Comparison of ENCODE assay signal across 21 mouse cellular contexts in genomic region chr10:96626120-96626750, GRCm38 (mm10). TPM values are rescaled to one million over a fixed set of nuclear protein-coding genes. Genes with fewer than 3 reads are reported as not detected.
DNase-seq lines count a peak whose midpoint lies in the region; ATAC-seq and TF ChIP-seq lines count a peak whose summit lies in the region.
"Had no signal": no experiment of that assay in that cellular context is flagged by ENCODE, and none has a peak within 500 bp of the region (broad histone marks: within the 10 kb centered on the region; RNA-seq: fewer than 3 reads in every experiment).

No protein-coding gene starts in this region.

- no peak for TF ChIP-seq EP300 in lung, postnatal 0 days (IDR thresholded peaks at IDR 0.05)

- DNase-seq in hindbrain, embryonic 11.5 days (ENCODE audit: low spot score) = no peak
- no peak for DNase-seq in midbrain, embryonic 10.5 days (ENCODE audit: low spot score)
- DNase-seq in splenic B cell, adult 2 months (ENCODE audit: low read depth, low spot score) = peak; percentile 44
- no peak for DNase-seq in lung, postnatal 0 days (ENCODE audit: low spot score)
- DNase-seq: adrenal gland, postnatal 36 days; gastrocnemius, postnatal 10 days; heart, adult 11 months; layer of hippocampus, adult 9-11 months; left cerebral cortex, postnatal 4 days; right cerebral cortex, postnatal 25 days; spleen, adult 18-20 months; thymus, postnatal 14 days had no signal

- peaks cover 83% of the 10 kb centered on the region for H3K4me1 ChIP-seq in hindbrain, embryonic 13.5 days (replicated peaks)
- no peaks in the 10 kb centered on the region; the same call in 1 of the 2 replicates for H3K4me1 ChIP-seq in hindbrain, embryonic 11.5 days (replicated peaks; ENCODE audit: control insufficient read depth, insufficient read depth, low read length)
- H3K4me1 ChIP-seq in midbrain, embryonic 13.5 days (replicated peaks) = peaks cover 63% of the 10 kb centered on the region
- H3K4me1 ChIP-seq in midbrain, embryonic 10.5 days = peaks cover 44% of the 10 kb centered on the region
- peaks cover 47% of the 10 kb centered on the region for H3K4me1 ChIP-seq in midbrain, embryonic 16.5 days (ENCODE audit: control insufficient read depth, insufficient read depth, low read length)
- peaks cover 38% of the 10 kb centered on the region for H3K4me1 ChIP-seq in kidney, embryonic 16.5 days (ENCODE audit: insufficient read depth, low read length)
- H3K4me1 ChIP-seq in lung, postnatal 0 days (ENCODE audit: insufficient read depth, low read depth, low read length) = peaks cover 9% of the 10 kb centered on the region; the same call in 1 of the 2 replicates

- 95% methylated on average over 10 of the region's 10 CpGs for WGBS in hindbrain, embryonic 13.5 days
- WGBS in hindbrain, embryonic 11.5 days = 92% methylated on average over 10 of the region's 10 CpGs
- WGBS in midbrain, embryonic 13.5 days = 94% methylated on average over 10 of the region's 10 CpGs
- WGBS in midbrain, embryonic 10.5 days = 95% methylated on average over 10 of the region's 10 CpGs
- 93% methylated on average over 10 of the region's 10 CpGs for WGBS in midbrain, embryonic 16.5 days
- WGBS in kidney, embryonic 16.5 days = 91% methylated on average over 10 of the region's 10 CpGs
- 87% methylated on average over 10 of the region's 10 CpGs for WGBS in lung, postnatal 0 days

- no peak for TF ChIP-seq CTCF in lung, postnatal 0 days (IDR thresholded peaks at IDR 0.05)

- H3K4me3 ChIP-seq in hindbrain, embryonic 13.5 days = no peak overlapping the region
- H3K4me3 ChIP-seq in hindbrain, embryonic 11.5 days (ENCODE audit: low read depth, low read length) = no peak overlapping the region
- no peak overlapping the region for H3K4me3 ChIP-seq in midbrain, embryonic 13.5 days (replicated peaks)
- H3K4me3 ChIP-seq in midbrain, embryonic 10.5 days = no peak overlapping the region
- H3K4me3 ChIP-seq in midbrain, embryonic 16.5 days (ENCODE audit: low read depth, low read length) = no peak overlapping the region
- H3K4me3 ChIP-seq in kidney, embryonic 16.5 days (ENCODE audit: low read length) = no peak overlapping the region
- no peak overlapping the region for H3K4me3 ChIP-seq in lung, postnatal 0 days (ENCODE audit: low read depth, low read length)
- H3K4me3 ChIP-seq: embryonic facial prominence, embryonic 12.5 days; forebrain, embryonic 13.5 days; kidney, embryonic 15.5 days had no signal

- H3K27me3 ChIP-seq in hindbrain, embryonic 13.5 days = no peaks in the 10 kb centered on the region
- no peaks in the 10 kb centered on the region for H3K27me3 ChIP-seq in hindbrain, embryonic 11.5 days (ENCODE audit: control insufficient read depth, insufficient read depth, low read length)
- no peaks in the 10 kb centered on the region for H3K27me3 ChIP-seq in midbrain, embryonic 13.5 days
- H3K27me3 ChIP-seq in midbrain, embryonic 10.5 days (ENCODE audit: low read depth, poor library complexity, severe bottlenecking) = no peaks in the 10 kb centered on the region
- no peaks in the 10 kb centered on the region for H3K27me3 ChIP-seq in midbrain, embryonic 16.5 days (ENCODE audit: control insufficient read depth, insufficient read depth, low read depth, low read length)
- H3K27me3 ChIP-seq in splenic B cell, adult 2 months (ENCODE audit: control insufficient read depth, insufficient read depth, low read length, poor library complexity, severe bottlenecking) = no peaks in the 10 kb centered on the region
- no peaks in the 10 kb centered on the region for H3K27me3 ChIP-seq in kidney, embryonic 16.5 days (ENCODE audit: insufficient read depth, low read length)
- no peaks in the 10 kb centered on the region for H3K27me3 ChIP-seq in lung, postnatal 0 days (replicated peaks; ENCODE audit: insufficient read depth, low read length)
- H3K27me3 ChIP-seq: embryonic facial prominence, embryonic 12.5 days; forebrain, embryonic 13.5 days; kidney, embryonic 15.5 days had no signal

- H3K27ac ChIP-seq in hindbrain, embryonic 13.5 days = 0 out of 2 replicates have a peak overlapping the region, but pooled peaks have one; percentile 8
- H3K27ac ChIP-seq in hindbrain, embryonic 11.5 days (ENCODE audit: low read depth, low read length) = no peak overlapping the region
- no peak overlapping the region for H3K27ac ChIP-seq in midbrain, embryonic 13.5 days
- H3K27ac ChIP-seq in midbrain, embryonic 10.5 days (replicated peaks) = no peak overlapping the region
- no peak overlapping the region for H3K27ac ChIP-seq in midbrain, embryonic 16.5 days (ENCODE audit: low read length)
- H3K27ac ChIP-seq in kidney, embryonic 16.5 days (ENCODE audit: low read length) = no peak overlapping the region
- no peak overlapping the region for H3K27ac ChIP-seq in lung, postnatal 0 days (ENCODE audit: low read length)
- H3K27ac ChIP-seq: embryonic facial prominence, embryonic 12.5 days; forebrain, embryonic 13.5 days; kidney, embryonic 15.5 days; macrophage had no signal

- peaks cover 27% of the 10 kb centered on the region for H3K36me3 ChIP-seq in hindbrain, embryonic 13.5 days
- no peaks in the 10 kb centered on the region for H3K36me3 ChIP-seq in hindbrain, embryonic 11.5 days (ENCODE audit: control insufficient read depth, insufficient read depth, low read length)
- peaks cover 41% of the 10 kb centered on the region for H3K36me3 ChIP-seq in midbrain, embryonic 13.5 days
- peaks cover 92% of the 10 kb centered on the region for H3K36me3 ChIP-seq in midbrain, embryonic 10.5 days
- H3K36me3 ChIP-seq in midbrain, embryonic 16.5 days (ENCODE audit: control insufficient read depth, insufficient read depth, low read length) = peaks cover 2% of the 10 kb centered on the region; the same call in 1 of the 2 replicates
- H3K36me3 ChIP-seq in splenic B cell, adult 2 months (ENCODE audit: control insufficient read depth, insufficient read depth, low read length, poor library complexity, severe bottlenecking) = peaks cover 17% of the 10 kb centered on the region
- H3K36me3 ChIP-seq in kidney, embryonic 16.5 days (ENCODE audit: insufficient read depth, low read length) = peaks cover 19% of the 10 kb centered on the region; the same call in 1 of the 2 replicates
- H3K36me3 ChIP-seq in lung, postnatal 0 days (ENCODE audit: insufficient read depth, low read length) = no peaks in the 10 kb centered on the region

- H3K9ac ChIP-seq in hindbrain, embryonic 13.5 days = no peak overlapping the region
- H3K9ac ChIP-seq in hindbrain, embryonic 11.5 days (ENCODE audit: low read depth, low read length) = no peak overlapping the region
- H3K9ac ChIP-seq in midbrain, embryonic 13.5 days (replicated peaks) = no peak overlapping the region
- H3K9ac ChIP-seq in midbrain, embryonic 16.5 days (ENCODE audit: low read depth, low read length) = no peak overlapping the region
- no peak overlapping the region for H3K9ac ChIP-seq in kidney, embryonic 16.5 days (replicated peaks; ENCODE audit: low read length)
- H3K9ac ChIP-seq in lung, postnatal 0 days (replicated peaks; ENCODE audit: low read depth) = no peak overlapping the region
- H3K9ac ChIP-seq: embryonic facial prominence, embryonic 12.5 days; forebrain, embryonic 13.5 days; kidney, embryonic 15.5 days had no signal

- peak overlapping the region; percentile 33; the same call in 1 of the 2 replicates for H3K4me2 ChIP-seq in hindbrain, embryonic 13.5 days
- no peak overlapping the region for H3K4me2 ChIP-seq in hindbrain, embryonic 11.5 days (replicated peaks; ENCODE audit: low read depth, low read length)
- peak overlapping the region; percentile 6 for H3K4me2 ChIP-seq in midbrain, embryonic 13.5 days (replicated peaks)
- H3K4me2 ChIP-seq in midbrain, embryonic 16.5 days (ENCODE audit: low read length) = peak overlapping the region; percentile 17; the same call in 1 of the 2 replicates
- no peak overlapping the region for H3K4me2 ChIP-seq in kidney, embryonic 16.5 days (replicated peaks; ENCODE audit: low read depth, low read length)
- H3K4me2 ChIP-seq in lung, postnatal 0 days (replicated peaks; ENCODE audit: low read depth, low read length) = no peak overlapping the region
- H3K4me2 ChIP-seq: embryonic facial prominence, embryonic 12.5 days; kidney, embryonic 15.5 days had no signal

- H3K9me3 ChIP-seq in hindbrain, embryonic 13.5 days = no peaks in the 10 kb centered on the region
- no peaks in the 10 kb centered on the region for H3K9me3 ChIP-seq in hindbrain, embryonic 11.5 days (ENCODE audit: control insufficient read depth, low read length)
- H3K9me3 ChIP-seq in midbrain, embryonic 13.5 days = no peaks in the 10 kb centered on the region
- H3K9me3 ChIP-seq in midbrain, embryonic 10.5 days (replicated peaks) = no peaks in the 10 kb centered on the region
- no peaks in the 10 kb centered on the region for H3K9me3 ChIP-seq in midbrain, embryonic 16.5 days (replicated peaks; ENCODE audit: control insufficient read depth, low read length, poor library complexity, severe bottlenecking)
- H3K9me3 ChIP-seq in kidney, embryonic 16.5 days (ENCODE audit: low read length) = no peaks in the 10 kb centered on the region
- no peaks in the 10 kb centered on the region for H3K9me3 ChIP-seq in lung, postnatal 0 days (ENCODE audit: low read length)
- H3K9me3 ChIP-seq: embryonic facial prominence, embryonic 12.5 days; forebrain, embryonic 13.5 days; kidney, embryonic 15.5 days had no signal

- no peak for ATAC-seq in hindbrain, embryonic 13.5 days (ENCODE audit: low FRiP score)
- no peak for ATAC-seq in hindbrain, embryonic 11.5 days (ENCODE audit: low FRiP score)
- no peak for ATAC-seq in midbrain, embryonic 13.5 days
- no peak for ATAC-seq in midbrain, embryonic 16.5 days
- ATAC-seq in kidney, embryonic 16.5 days (ENCODE audit: low FRiP score, low TSS enrichment) = no peak
- no peak for ATAC-seq in lung, postnatal 0 days
- ATAC-seq: forebrain, embryonic 13.5 days; intestine, postnatal 0 days had no signal

RNA-seq across cellular contexts. Expression of gene Btg1, which starts 9.4 kb away (rescaled TPM):
- polyA plus RNA-seq in hindbrain, embryonic 13.5 days (2015; fragmentation: Nextera tagmentation; extraction: Ambion mirVana) = 51.8 and 52.7 TPM in 2 replicates
- polyA plus RNA-seq in hindbrain, embryonic 11.5 days (2014; fragmentation: Nextera tagmentation; extraction: Ambion mirVana) = 57.2 and 57.6 TPM in 2 replicates
- polyA plus RNA-seq in midbrain, embryonic 13.5 days (2015; fragmentation: Nextera tagmentation; extraction: Ambion mirVana) = 52.9 and 58.2 TPM in 2 replicates
- 30.5 and 38.9 TPM in 2 replicates for polyA plus RNA-seq in midbrain, embryonic 10.5 days (2016; fragmentation: Nextera tagmentation; extraction: Ambion mirVana)
- polyA plus RNA-seq in midbrain, embryonic 16.5 days (2015; fragmentation: Nextera tagmentation; extraction: Ambion mirVana) = 33.6 and 46.5 TPM in 2 replicates
- polyA plus RNA-seq in kidney, embryonic 16.5 days (2015; fragmentation: Nextera tagmentation; extraction: Ambion mirVana) = 47.9 and 51.4 TPM in 2 replicates
- polyA plus RNA-seq in lung, postnatal 0 days (2015; fragmentation: Nextera tagmentation; extraction: Ambion mirVana) = 72.3 and 78.1 TPM in 2 replicates

Comparison
In these comparisons a context has a peak if more than half of its experiments do, and no peak if none do; other contexts are left out.
1. H3K4me2 ChIP-seq: peak in hindbrain, embryonic 13.5 days (single experiment), midbrain, embryonic 13.5 days (single experiment) and midbrain, embryonic 16.5 days (single experiment); none in hindbrain, embryonic 11.5 days (single experiment), kidney, embryonic 16.5 days (single experiment) and lung, postnatal 0 days (single experiment).